Mouse (Mus musculus): ENCODE data around the gene Kctd6.
A peak's percentile ranks its signal among the peaks of the same experiment; 100 is the strongest.

- TF ChIP-seq CTCF (IDR thresholded peaks at IDR 0.05; ENCODE audit: low read depth) = peak; percentile 70
- TF ChIP-seq EP300 (IDR thresholded peaks at IDR 0.05; ENCODE audit: low read depth) = no peak
Observed at GRCm38 (mm10) chr14:8220306-8220705, 6.4 kb downstream of the Kctd6 start.
